Mouse (Mus musculus) urinary bladder, postnatal 10 days (tissue): ENCODE data around the gene Clmp.

Experiments used
- DNase-seq: peaks from one replicate; pipeline ENCODE4 v3.0.0; 2022; ENCODE audit warnings: low spot score

The Clmp gene

GRCm38 (mm10) chr9:40685801-40686420 lies at the start of gene Clmp:
Clmp (plus strand) TSS chr9:40685962.
- DNase-seq = no peak

GRCm38 (mm10) chr9:40636054-40636453 lies 49.7 kb upstream of the Clmp start:
- no peak for DNase-seq

- DNase-seq = no peak
These were observed 47.9 kb upstream of the Clmp start for GRCm38 (mm10) chr9:40637705-40638393.

GRCm38 (mm10) chr9:40638394-40639049 lies 47.2 kb upstream of the Clmp start:
- DNase-seq = no peak

GRCm38 (mm10) chr9:40639536-40640187 lies 46.1 kb upstream of the Clmp start:
- no peak for DNase-seq

GRCm38 (mm10) chr9:40641318-40641717 lies 44.4 kb upstream of the Clmp start:
- DNase-seq = no peak

GRCm38 (mm10) chr9:40642470-40643220 lies 43.1 kb upstream of the Clmp start:
- DNase-seq = no peak

GRCm38 (mm10) chr9:40649444-40649843 lies 36.3 kb upstream of the Clmp start:
- no peak for DNase-seq

GRCm38 (mm10) chr9:40649983-40650382 lies 35.8 kb upstream of the Clmp start:
- DNase-seq = no peak

- DNase-seq = no peak
These were observed 34.4 kb upstream of the Clmp start for GRCm38 (mm10) chr9:40651239-40651859.

- DNase-seq = no peak
These were observed 33.0 kb upstream of the Clmp start for GRCm38 (mm10) chr9:40652757-40653156.

- DNase-seq = no peak
These were observed 19.5 kb upstream of the Clmp start for GRCm38 (mm10) chr9:40666190-40666803.

GRCm38 (mm10) chr9:40670313-40670712 lies 15.4 kb upstream of the Clmp start, which contains the start of gene Gm21915:
Gm21915 (plus strand) TSS chr9:40670613.
- DNase-seq = no peak

GRCm38 (mm10) chr9:40671323-40671930 lies 14.3 kb upstream of the Clmp start:
- no peak for DNase-seq

- no peak for DNase-seq
These were observed 10.4 kb upstream of the Clmp start for GRCm38 (mm10) chr9:40675203-40675958.

- no peak for DNase-seq
These were observed 7.1 kb upstream of the Clmp start for GRCm38 (mm10) chr9:40678653-40679052.

- no peak for DNase-seq
These were observed 698 bp downstream of the Clmp start for GRCm38 (mm10) chr9:40686421-40686899.

- no peak for DNase-seq
These were observed 1.3 kb downstream of the Clmp start for GRCm38 (mm10) chr9:40687053-40687452.

- no peak for DNase-seq
These were observed 1.8 kb downstream of the Clmp start for GRCm38 (mm10) chr9:40687553-40687952.

GRCm38 (mm10) chr9:40690511-40690910 lies 4.7 kb downstream of the Clmp start:
- no peak for DNase-seq
